In the genomic region with DNA sequence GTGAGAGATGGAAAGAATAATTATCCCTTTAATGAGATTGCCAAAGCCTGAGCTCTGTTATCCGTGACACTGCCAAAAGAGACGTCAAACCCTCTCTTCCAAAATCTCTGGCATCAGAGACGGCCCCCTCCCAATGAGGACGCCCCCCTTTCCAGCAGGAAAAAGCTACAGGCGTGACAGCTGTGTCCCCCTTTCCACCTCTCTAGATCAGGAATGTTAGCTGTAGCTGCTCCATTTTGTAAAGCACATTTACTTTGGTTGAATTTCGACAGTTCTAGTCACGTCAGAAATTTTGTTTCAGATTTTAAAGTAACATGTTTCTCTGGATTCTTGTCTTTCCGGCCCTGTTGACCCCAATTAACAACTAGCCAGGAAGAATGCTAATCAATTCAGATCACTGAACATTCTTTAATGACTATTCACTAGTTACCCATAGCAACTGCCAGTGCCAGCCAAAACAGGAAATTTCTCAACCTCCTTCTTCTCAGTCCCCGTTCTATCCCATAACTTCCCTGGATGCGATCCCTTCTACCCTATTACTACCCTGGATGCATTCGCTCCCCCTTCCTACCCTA, we compare ENCODE assay signal across 18 mouse cellular contexts.
A peak's percentile ranks its signal among the peaks of the same experiment; 100 is the strongest.
DNase-seq lines count a peak whose midpoint lies in the region; ATAC-seq and TF ChIP-seq lines count a peak whose summit lies in the region.
"Had no signal": no experiment of that assay in that cellular context is flagged by ENCODE, and none has a peak within 500 bp of the region (broad histone marks: within the 10 kb centered on the region; RNA-seq: fewer than 3 reads in every experiment).

No protein-coding gene starts in this region.

- no peak for TF ChIP-seq CTCF in olfactory bulb, adult 2 months (IDR thresholded peaks at IDR 0.05; ENCODE audit: insufficient read depth, low read depth, low read length)

- H3K4me1 ChIP-seq in forebrain, embryonic 13.5 days = peaks cover 25% of the 10 kb centered on the region
- H3K4me1 ChIP-seq in hindbrain, embryonic 15.5 days (replicated peaks) = peaks cover 15% of the 10 kb centered on the region; the same call in 1 of the 2 replicates
- H3K4me1 ChIP-seq in olfactory bulb, adult 2 months (ENCODE audit: control insufficient read depth, insufficient read depth, low read length) = peaks cover 2% of the 10 kb centered on the region; the same call in 1 of the 2 replicates
- H3K4me1 ChIP-seq: heart, embryonic 10.5 days; megakaryocyte, embryonic 14.5 days; stomach, embryonic 15.5 days had no signal

- no peaks in the 10 kb centered on the region for H3K27me3 ChIP-seq in forebrain, embryonic 13.5 days
- H3K27me3 ChIP-seq in hindbrain, embryonic 15.5 days = no peaks in the 10 kb centered on the region
- H3K27me3 ChIP-seq: stomach, embryonic 15.5 days had no signal

- peak overlapping the region; percentile 36 for H3K4me2 ChIP-seq in forebrain, embryonic 13.5 days
- no peak overlapping the region for H3K4me2 ChIP-seq in hindbrain, embryonic 15.5 days
- H3K4me2 ChIP-seq: lung, embryonic 14.5 days; stomach, embryonic 15.5 days had no signal

- no peaks in the 10 kb centered on the region for H3K36me3 ChIP-seq in forebrain, embryonic 13.5 days (ENCODE audit: poor library complexity, severe bottlenecking)
- H3K36me3 ChIP-seq in hindbrain, embryonic 15.5 days = no peaks in the 10 kb centered on the region
- H3K36me3 ChIP-seq: G1E; heart, embryonic 10.5 days; stomach, embryonic 15.5 days had no signal

- H3K4me3 ChIP-seq in forebrain, embryonic 13.5 days = no peak overlapping the region
- no peak overlapping the region for H3K4me3 ChIP-seq in hindbrain, embryonic 15.5 days
- no peak overlapping the region for H3K4me3 ChIP-seq in olfactory bulb, adult 2 months (ENCODE audit: insufficient read depth, low read depth, low read length)
- H3K4me3 ChIP-seq: heart, embryonic 10.5 days; megakaryocyte, embryonic 14.5 days; stomach, embryonic 15.5 days had no signal

- peak; percentile 4 to 16 for DNase-seq in layer of hippocampus, postnatal 10 days (ENCODE audit: low spot score in 2 of 2)
- no peak for DNase-seq in layer of hippocampus, postnatal 36 days
- DNase-seq in left cerebral cortex, adult 9 months (ENCODE audit: low spot score in 2 of 2) = no peak
- no peak for DNase-seq in adrenal gland, postnatal 14 days
- DNase-seq: adrenal gland, adult 2 months; cerebellum, adult 18-20 months; gastrocnemius, postnatal 25 days; liver; thymus, postnatal 36 days had no signal

- TF ChIP-seq POLR2A in olfactory bulb, adult 2 months (IDR thresholded peaks at IDR 0.05; ENCODE audit: insufficient read depth, low read depth, low read length) = no peak

- H3K27ac ChIP-seq in forebrain, embryonic 13.5 days = peak overlapping the region; percentile 51
- H3K27ac ChIP-seq in hindbrain, embryonic 15.5 days (replicated peaks) = peak overlapping the region; percentile 7; the same call in 1 of the 2 replicates
- H3K27ac ChIP-seq in olfactory bulb, adult 2 months (ENCODE audit: insufficient read depth, low read depth, low read length) = 0 out of 2 replicates have a peak overlapping the region, but pooled peaks have one; percentile 57
- H3K27ac ChIP-seq: heart, embryonic 10.5 days; kidney, postnatal 0 days; stomach, embryonic 15.5 days had no signal

- WGBS in forebrain, embryonic 13.5 days = 15% methylated on average over 11 of the region's 11 CpGs
- 35% methylated on average over 11 of the region's 11 CpGs for WGBS in hindbrain, embryonic 15.5 days
- 32% methylated on average over 11 of the region's 11 CpGs for WGBS in olfactory bulb, adult 2 months

- H3K9ac ChIP-seq in forebrain, embryonic 13.5 days = no peak overlapping the region
- no peak overlapping the region for H3K9ac ChIP-seq in hindbrain, embryonic 15.5 days
- H3K9ac ChIP-seq: lung, embryonic 14.5 days; stomach, embryonic 15.5 days had no signal

- H3K9me3 ChIP-seq in forebrain, embryonic 13.5 days (replicated peaks) = no peaks in the 10 kb centered on the region
- no peaks in the 10 kb centered on the region for H3K9me3 ChIP-seq in hindbrain, embryonic 15.5 days
- H3K9me3 ChIP-seq: G1E; heart, embryonic 10.5 days; megakaryocyte, embryonic 14.5 days; stomach, embryonic 15.5 days had no signal

- ATAC-seq in forebrain, embryonic 13.5 days = peak; percentile 92
- peak; percentile 73 for ATAC-seq in hindbrain, embryonic 15.5 days (ENCODE audit: low FRiP score, low read depth)

Comparison
In these comparisons a context has a peak if more than half of its experiments do, and no peak if none do; other contexts are left out.
1. DNase-seq: peak in layer of hippocampus, postnatal 10 days (2 of 2); none in layer of hippocampus, postnatal 36 days (0 of 2), left cerebral cortex, adult 9 months (0 of 2) and adrenal gland, postnatal 14 days (single experiment).
2. H3K27ac ChIP-seq: peak in every context shown above with its lines; median percentile 57 in olfactory bulb, adult 2 months; 51 in forebrain, embryonic 13.5 days; 7 in hindbrain, embryonic 15.5 days.